Comparison of ENCODE assay signal across 17 mouse cellular contexts in genomic region chr3:64332548-64332947, GRCm38 (mm10). TPM values are rescaled to one million over a fixed set of nuclear protein-coding genes. Genes with fewer than 3 reads are reported as not detected.
DNase-seq lines count a peak whose midpoint lies in the region.
"Had no signal": no experiment of that assay in that cellular context is flagged by ENCODE, and none has a peak within 500 bp of the region (broad histone marks: within the 10 kb centered on the region; RNA-seq: fewer than 3 reads in every experiment).

No protein-coding gene starts in this region.

- DNase-seq in Muller cell, postnatal 12 days (ENCODE audit: inconsistent ontology term): peak; percentile 66
- peak; percentile 46 for DNase-seq in R1 (ENCODE audit: low read depth, low spot score)
- peak; percentile 7 for DNase-seq in retina, embryonic 14.5 days (ENCODE audit: low spot score)
- DNase-seq in heart, adult 18-20 months: no peak
- no peak for DNase-seq in thymus, postnatal 36 days
- DNase-seq in urinary bladder, postnatal 14 days (ENCODE audit: low spot score): no peak
- DNase-seq: adrenal gland, adult 8-10 months; adrenal gland, postnatal 14 days; adrenal gland, postnatal 36 days; cerebellum, adult 11-12 months; cerebellum, adult 2 months; cerebellum, adult 9-10 months; cerebellum, postnatal 10 days; cerebellum, postnatal 25 days; forebrain, postnatal 0 days had no signal

RNA-seq across cellular contexts. Expression of gene Vmn2r3, which starts 43.0 kb away (rescaled TPM):
- not detected for total RNA-seq in heart, adult 18-20 months (2021)
- total RNA-seq: adrenal gland, adult 18-20 months; adrenal gland, adult 8-10 months; adrenal gland, postnatal 14 days; adrenal gland, postnatal 36 days; forebrain, postnatal 0 days; MEL had no signal

Comparison
In these comparisons a context has a peak if more than half of its experiments do, and no peak if none do; other contexts are left out.
1. DNase-seq: peak in Muller cell, postnatal 12 days (single experiment), R1 (single experiment) and retina, embryonic 14.5 days (single experiment); none in heart, adult 18-20 months (0 of 2), thymus, postnatal 36 days (0 of 2) and urinary bladder, postnatal 14 days (single experiment).